Mouse (Mus musculus): ENCODE results near the gene Tnrc6a. TPM values are rescaled to one million over a fixed set of nuclear protein-coding genes. Genes with fewer than 3 reads are reported as not detected.
A peak's percentile ranks its signal among the peaks of the same experiment; 100 is the strongest.

Gene Tnrc6a
- total RNA-seq, 2 experiments from 2014 or later: 44.5 to 52.2 TPM

DNA sequence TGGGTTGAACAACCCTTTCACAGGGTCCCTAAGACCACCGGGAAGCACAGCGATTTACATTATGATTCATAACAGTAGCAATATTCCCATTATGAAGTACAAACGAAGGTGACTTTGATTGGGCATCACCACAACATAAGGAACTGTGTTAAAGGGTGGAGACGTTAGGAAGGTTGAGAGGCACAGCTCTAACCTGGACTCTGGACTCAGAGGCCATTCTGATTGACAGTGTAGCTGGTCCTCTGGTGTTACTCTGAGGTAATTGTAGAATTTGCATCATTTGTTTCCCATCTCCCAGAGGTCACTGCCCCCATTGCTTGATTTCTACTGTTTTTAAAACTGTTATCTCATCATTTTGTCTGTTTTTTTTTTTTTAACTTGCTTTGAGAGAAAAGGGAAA lies 6.5 kb upstream of the Tnrc6a start:
- intact Hi-C loops (cut with DNase I): no loop called here

GRCm38 (mm10) chr7:123120516-123120915 lies 3.2 kb upstream of the Tnrc6a start:
- DNase-seq (ENCODE audit: low spot score in 2 of 2): no peak
- intact Hi-C loops (cut with DNase I): no loop called here

More for the DNA sequence above, 6.5 kb upstream of the Tnrc6a start:
- DNase-seq (ENCODE audit: low spot score in 2 of 2): no peak

- no peak for DNase-seq (ENCODE audit: low spot score in 2 of 2)
- intact Hi-C loops (cut with DNase I): no loop called here
Observed at GRCm38 (mm10) chr7:123124299-123124716, 623 bp downstream of the Tnrc6a start.

- intact Hi-C loops (cut with DNase I): no loop called here
Observed at GRCm38 (mm10) chr7:123124735-123125181, 1.1 kb downstream of the Tnrc6a start.

DNA sequence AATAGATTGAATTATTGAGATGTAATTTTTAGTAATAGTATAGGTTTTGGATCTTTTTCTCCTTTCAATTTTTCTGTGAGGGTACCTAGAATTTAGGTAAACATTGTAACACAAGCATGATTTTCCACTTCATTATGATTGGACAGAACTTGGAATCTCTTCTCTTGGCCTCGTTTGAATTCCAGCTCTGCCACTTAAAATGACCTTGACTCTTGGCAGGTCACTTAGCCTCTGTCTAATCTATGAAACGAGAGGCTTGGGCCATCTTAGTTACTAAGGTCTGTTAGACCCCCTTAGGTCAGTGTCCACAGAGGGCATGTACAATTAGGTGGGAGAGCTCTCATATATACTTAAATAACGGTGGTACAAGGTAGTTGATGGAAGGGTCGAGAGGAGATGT lies 2.4 kb downstream of the Tnrc6a start:
- no peak for DNase-seq (ENCODE audit: low spot score in 2 of 2)
- intact Hi-C loops (cut with DNase I): no loop called here

More at GRCm38 (mm10) chr7:123124735-123125181, 1.1 kb downstream of the Tnrc6a start:
- DNase-seq (ENCODE audit: low spot score in 2 of 2): peak in 1 of 2 experiments; percentile 23

- no peak for DNase-seq (ENCODE audit: low spot score in 2 of 2)
- intact Hi-C loops (cut with DNase I): no loop called here
Observed at GRCm38 (mm10) chr7:123127301-123127700, 3.6 kb downstream of the Tnrc6a start.

GRCm38 (mm10) chr7:123127981-123128380 lies 4.3 kb downstream of the Tnrc6a start:
- DNase-seq (ENCODE audit: low spot score in 2 of 2): no peak
- intact Hi-C loops (cut with DNase I): no loop called here

DNA sequence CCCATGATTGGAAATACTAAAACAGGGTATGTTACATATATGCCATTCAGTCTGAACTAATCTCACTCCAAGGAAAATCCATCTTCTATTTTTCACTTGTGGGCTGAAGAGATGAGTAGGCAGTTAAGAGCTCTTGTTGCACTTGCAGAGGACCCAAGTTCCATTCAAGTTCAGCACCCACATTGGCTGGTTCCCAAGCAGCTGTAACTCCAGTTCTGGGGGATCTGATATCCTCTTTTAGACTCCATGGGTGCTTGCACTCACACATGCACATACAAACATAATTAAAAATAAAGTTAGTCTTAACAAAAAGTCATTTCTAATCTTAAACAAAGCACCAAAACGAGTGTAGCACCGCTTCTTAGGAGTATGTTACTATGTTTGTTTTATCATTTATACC lies 5.4 kb downstream of the Tnrc6a start:
- intact Hi-C loops (cut with DNase I): no loop called here

GRCm38 (mm10) chr7:123130198-123130597 lies 6.5 kb downstream of the Tnrc6a start:
- no peak for DNase-seq (ENCODE audit: low spot score in 2 of 2)
- intact Hi-C loops (cut with DNase I): no loop called here

More for the DNA sequence above, 5.4 kb downstream of the Tnrc6a start:
- DNase-seq (ENCODE audit: low spot score in 2 of 2): no peak

DNA sequence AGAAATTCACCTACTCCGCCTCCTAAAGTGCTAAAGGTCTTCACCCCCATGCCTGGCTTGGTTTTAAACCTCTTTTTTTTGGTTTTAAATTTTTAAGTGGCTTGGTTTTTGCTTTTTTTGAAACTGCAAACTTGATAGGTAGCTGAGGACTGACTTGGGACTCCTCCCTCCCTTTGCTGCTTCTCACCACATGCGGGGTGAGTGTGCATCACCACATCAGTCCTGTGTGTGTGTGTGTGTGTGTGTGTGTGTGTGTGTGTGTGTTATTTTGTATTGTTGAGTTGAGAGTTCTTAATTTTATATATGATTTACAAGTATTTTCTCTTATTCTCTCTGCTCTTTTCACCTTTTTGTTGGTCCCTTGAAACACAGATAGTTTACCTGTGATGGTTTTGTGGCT lies 8.7 kb downstream of the Tnrc6a start:
- intact Hi-C loops (cut with DNase I): no loop called here
- no peak for DNase-seq (ENCODE audit: low spot score in 2 of 2)

GRCm38 (mm10) chr7:123134876-123135275 lies 11.2 kb downstream of the Tnrc6a start:
- intact Hi-C loops (cut with DNase I): no loop called here
- no peak for DNase-seq (ENCODE audit: low spot score in 2 of 2)

- intact Hi-C loops (cut with DNase I): no loop called here
- DNase-seq (ENCODE audit: low spot score in 2 of 2): no peak
Observed at GRCm38 (mm10) chr7:123135655-123136054, 12.0 kb downstream of the Tnrc6a start.

- DNase-seq (ENCODE audit: low spot score in 2 of 2): no peak
- intact Hi-C loops (cut with DNase I): no loop called here
Observed at GRCm38 (mm10) chr7:123138001-123138400, 14.3 kb downstream of the Tnrc6a start.

DNA sequence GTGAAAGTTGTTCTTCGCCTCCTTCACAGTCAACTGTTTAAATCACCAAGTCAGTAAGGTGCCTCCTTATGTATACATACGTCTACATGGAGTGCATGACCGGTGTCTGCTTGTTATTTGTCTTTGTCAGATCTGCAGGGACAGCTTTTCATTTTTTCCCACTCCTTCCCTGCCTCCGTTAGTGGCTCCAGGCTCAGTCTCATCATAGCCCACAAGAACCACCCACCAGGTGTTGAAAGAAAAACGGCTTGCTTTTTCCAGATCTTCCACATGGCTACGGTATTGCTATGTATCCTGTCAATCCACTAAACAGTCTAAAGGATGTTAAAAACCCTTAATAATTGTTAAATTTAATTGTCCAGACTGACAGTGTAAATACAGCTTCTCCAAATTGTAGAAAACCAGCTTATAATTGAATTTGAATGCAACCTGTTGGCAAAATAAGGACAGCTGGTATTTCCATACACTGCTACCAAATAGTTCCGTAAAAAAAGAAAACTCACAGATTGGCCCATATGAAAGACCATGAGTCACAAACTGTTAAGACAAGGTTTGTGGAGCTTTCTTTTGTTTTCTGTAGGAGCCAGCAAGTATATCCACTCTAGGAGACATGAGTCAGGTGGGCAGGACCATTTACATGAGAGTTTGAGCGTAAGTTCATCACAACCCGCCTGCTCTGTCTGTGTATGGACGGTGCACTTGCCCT lies 22.6 kb downstream of the Tnrc6a start:
- peak; percentile 21 to 34 for DNase-seq (ENCODE audit: low spot score in 2 of 2)
- intact Hi-C loops (cut with DNase I): no loop called here

DNA sequence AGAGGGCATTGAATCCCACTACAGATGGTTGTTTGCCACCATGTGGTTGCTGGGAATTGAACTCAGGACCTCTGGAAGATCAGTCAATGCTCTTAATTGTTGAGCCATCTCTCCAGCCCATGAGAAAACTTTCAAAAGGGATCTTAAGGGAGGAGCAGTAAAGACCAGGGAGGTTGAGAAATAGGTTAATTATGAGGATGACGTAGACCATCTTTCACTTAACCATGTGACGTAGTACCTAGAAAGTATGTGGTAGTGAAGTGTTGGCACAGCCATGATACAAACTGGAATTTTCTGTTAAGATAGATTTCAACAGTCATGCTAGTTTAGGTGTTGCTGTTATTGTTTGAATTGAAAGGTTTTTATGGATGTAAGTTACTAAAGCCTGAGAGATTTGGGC lies 24.1 kb downstream of the Tnrc6a start:
- DNase-seq (ENCODE audit: low spot score in 2 of 2): no peak
- intact Hi-C loops (cut with DNase I): no loop called here

- intact Hi-C loops (cut with DNase I): no loop called here
Observed at GRCm38 (mm10) chr7:123148935-123149334, 25.2 kb downstream of the Tnrc6a start.

GRCm38 (mm10) chr7:123162346-123162745 lies 38.7 kb downstream of the Tnrc6a start:
- intact Hi-C loops (cut with DNase I): no loop called here
- DNase-seq (ENCODE audit: low spot score in 2 of 2): no peak

More at GRCm38 (mm10) chr7:123148935-123149334, 25.2 kb downstream of the Tnrc6a start:
- DNase-seq (ENCODE audit: low spot score in 2 of 2): no peak

- DNase-seq (ENCODE audit: low spot score in 2 of 2): no peak
- intact Hi-C loops (cut with DNase I): no loop called here
Observed at GRCm38 (mm10) chr7:123167436-123167835, 43.8 kb downstream of the Tnrc6a start.

DNA sequence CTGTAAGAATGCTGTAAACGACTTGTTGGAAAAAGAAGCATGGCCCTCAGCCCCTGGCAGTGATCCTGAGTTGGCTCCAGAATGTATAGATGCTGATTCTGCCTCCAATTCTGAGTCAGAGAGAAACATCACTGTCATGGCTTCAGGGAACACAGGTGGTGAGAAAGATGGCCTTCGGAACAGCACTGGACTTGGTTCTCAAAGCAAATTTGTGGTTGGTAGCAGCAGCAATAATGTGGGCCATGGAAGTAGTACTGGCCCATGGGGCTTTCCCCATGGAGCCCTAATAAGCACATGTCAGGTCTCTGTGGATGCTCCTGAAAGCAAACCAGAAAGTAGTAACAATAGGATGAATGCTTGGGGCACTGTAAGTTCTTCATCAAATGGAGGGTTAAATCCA lies 45.9 kb downstream of the Tnrc6a start:
- intact Hi-C loops (cut with DNase I): no loop called here
- no peak for DNase-seq (ENCODE audit: low spot score in 2 of 2)

DNA sequence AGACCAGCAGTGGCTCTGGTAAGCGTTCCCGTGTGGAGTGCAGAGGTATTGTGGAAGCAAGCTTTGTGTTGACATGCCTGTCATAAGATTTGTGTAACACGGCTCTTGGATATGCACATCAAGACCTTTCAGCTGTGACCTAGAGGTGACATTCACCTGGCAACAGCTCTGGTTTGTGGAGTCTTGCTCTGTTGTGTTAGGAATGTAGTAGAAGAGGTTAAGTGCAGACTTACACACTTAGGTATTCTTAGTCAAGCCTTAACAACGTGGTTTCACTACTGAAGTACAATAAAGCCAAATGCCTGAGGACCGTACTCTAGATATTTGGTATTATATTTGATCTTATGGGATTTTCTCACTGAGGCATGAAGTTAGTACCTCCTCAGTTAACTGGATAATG lies 48.4 kb downstream of the Tnrc6a start:
- intact Hi-C loops (cut with DNase I): no loop called here
- DNase-seq (ENCODE audit: low spot score in 2 of 2): no peak

- no peak for DNase-seq (ENCODE audit: low spot score in 2 of 2)
- intact Hi-C loops (cut with DNase I): loop anchor here (5.0 kb wide), 1 partner anchor 180 kb away; no protein-coding TSS in a partner anchor
Observed at GRCm38 (mm10) chr7:123177215-123177614, 53.5 kb downstream of the Tnrc6a start.

Measured in left cerebral cortex, postnatal 14 days (tissue).